Mouse (Mus musculus): ENCODE results near the gene Atxn1.

Atxn1 gene

DNA sequence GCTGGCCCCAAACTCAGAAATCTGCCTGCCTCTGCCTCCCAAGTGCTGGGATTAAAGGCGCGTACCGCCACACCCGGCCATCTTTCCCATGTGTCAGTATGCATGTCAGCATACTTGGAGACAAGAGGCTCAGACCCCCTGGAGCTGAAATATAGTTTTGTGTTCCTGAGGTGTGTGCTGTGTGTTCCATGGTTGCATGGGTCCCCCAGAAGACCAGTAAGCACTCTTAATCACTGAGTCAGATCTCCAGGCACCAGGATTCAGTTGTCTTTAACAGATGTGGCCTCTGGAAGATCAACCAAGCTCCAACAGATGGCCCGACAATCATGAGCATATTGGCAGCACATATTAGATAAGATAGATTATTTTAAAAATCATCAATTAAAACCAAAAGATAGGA, 62.4 kb downstream of the Atxn1 start:
- no peak for DNase-seq (ENCODE audit: low read depth, low spot score)

DNA sequence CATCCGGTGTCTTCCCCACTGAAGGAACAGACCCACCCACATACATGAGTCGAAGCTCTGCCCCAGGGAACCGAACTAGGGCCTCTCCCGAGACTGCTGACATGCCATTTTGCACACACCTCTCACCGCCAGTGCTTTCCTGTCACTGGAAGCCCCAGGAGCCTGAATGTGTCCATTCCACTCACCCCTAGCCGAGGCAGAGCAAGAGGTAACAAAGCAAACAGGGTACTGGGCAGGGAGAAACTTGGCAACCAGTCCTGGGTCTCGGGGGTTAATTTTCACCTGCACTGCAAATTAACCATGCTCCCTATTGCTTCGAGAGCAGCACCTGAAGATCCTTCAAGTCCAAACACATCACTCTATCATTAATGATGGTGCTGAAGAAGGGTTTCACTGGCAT, 64.0 kb downstream of the Atxn1 start:
- DNase-seq (ENCODE audit: low read depth, low spot score) = no peak

DNA sequence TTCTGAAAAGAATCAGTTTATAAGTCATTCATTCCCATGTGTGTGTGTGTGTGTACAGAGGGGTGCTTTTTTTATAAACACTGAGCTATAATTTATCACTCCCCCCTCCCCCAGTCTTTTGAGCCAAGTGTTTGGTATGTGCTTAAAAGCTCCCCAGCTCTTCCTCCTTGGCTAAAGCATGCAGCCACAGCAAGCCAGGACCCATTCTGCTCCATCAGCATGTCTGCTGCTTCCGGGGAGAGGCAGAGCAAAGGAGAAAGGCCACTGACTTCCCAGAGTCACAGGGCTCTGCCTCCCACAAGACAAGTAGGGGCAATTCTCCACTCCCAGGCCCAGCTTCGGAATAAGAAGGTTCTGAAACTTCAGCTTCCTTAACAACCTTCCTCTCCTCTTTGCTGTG, 67.2 kb downstream of the Atxn1 start:
- no peak for DNase-seq (ENCODE audit: low read depth, low spot score)

DNA sequence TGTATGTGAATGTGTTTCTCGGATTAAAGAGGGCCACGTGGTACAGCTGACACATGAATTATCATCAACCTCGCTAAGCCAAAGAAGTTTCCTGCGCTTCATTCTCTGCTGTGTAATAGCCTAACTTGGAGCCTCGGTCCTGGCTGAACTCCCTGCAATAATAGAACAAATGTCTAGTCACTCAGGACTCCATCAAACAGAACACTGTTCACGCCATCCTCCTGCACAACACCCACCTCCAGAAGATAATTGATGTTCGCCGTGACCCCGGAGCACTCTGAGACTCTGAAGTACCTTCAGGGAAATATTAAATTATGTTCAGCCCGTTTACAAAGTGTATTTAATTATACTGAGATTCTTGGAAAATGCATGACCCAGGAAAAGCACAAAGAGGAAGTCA, 70.0 kb downstream of the Atxn1 start:
- DNase-seq (ENCODE audit: low read depth, low spot score) = no peak

DNA sequence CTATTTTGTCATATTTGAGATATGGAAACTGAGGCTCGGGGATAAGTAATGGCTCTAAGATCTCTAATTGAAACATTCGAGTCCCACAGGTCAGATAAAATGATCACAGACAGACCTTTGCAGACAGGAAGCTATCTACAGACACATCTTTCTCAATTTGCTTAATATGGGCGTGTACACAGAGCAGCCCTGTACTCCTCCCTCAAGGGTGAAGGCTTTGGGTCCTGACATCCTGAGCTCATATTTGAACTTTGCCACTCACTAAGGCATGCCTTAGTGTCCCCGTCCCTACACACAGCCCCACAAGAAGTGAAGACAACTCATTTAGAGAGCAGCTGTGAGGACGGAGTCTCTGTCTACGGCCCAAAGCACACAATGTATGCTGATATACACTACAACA, 70.6 kb downstream of the Atxn1 start:
- no peak for DNase-seq (ENCODE audit: low read depth, low spot score)

DNA sequence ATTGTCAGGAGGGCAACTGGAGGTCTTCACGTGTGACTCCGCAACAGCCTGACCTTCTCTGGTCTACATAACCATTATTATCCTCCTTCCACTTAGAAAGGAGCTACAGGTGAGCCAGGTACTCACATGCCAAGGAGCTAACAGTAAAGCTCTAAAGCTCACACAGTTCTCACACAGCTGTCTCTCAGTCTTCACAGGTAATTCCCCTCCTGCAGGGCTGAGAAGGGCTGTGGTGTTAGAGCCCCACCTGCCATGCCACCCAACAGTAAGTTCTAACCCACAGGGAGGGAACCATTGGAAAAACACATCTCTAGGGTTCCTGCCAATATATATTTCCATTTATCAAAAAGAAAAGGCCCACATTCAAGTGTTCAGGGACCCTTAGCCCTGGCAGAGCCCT, 73.7 kb downstream of the Atxn1 start:
- DNase-seq (ENCODE audit: low read depth, low spot score) = no peak

DNA sequence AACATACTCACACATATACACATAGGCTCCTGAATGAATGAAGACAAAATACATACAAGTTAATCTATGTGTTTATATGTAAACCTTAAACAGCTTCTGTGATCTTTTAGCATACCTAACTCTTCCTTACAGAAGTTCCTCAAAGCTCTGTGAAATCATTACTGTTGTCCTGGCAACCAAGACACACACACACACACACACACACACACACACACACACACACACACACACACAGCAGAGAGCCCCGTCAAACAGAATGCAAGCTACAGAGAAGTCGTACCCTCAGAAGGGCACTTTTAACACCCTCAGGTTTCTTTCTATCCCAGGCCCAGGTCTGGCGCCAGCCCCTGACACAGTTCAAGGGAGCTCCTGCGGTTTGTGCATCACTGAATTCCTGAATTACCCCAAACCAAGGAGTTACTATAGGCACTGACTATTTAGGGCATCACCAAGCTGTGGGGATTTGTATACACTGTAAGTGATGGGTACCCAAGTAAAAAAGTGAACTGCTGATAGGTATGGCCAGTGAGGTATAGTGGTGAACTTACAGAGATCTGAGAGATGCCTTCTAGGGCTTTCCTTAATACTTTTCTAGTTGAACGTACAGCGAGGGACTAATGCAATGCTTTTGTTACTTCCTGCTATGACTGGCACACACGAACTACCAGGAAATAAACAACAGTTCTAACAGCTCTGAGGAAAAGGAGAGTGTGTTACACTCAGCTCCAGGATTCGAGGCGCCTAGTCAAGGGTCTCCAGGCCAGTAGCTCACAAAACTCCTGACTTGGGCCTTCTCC, 75.7 kb downstream of the Atxn1 start:
- DNase-seq (ENCODE audit: low read depth, low spot score) = no peak

DNA sequence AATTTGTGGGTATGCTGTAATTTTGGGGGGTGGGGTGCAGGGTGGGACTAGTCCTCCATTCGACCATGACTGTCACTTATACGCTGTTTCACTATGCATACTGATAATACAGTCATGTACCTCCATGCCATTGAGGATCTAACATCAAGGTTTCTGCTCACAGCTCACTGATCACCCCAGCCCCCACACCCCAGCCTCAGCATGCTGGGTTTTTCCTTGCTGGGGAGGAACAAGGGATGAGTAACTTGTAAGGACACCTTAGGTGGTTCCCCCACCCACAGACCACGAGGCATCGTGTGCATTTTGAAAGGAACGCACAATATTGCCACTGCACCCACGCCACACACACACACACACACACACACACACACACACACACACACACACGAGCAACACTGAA, 79.9 kb downstream of the Atxn1 start:
- DNase-seq (ENCODE audit: low read depth, low spot score) = peak; percentile 25

DNA sequence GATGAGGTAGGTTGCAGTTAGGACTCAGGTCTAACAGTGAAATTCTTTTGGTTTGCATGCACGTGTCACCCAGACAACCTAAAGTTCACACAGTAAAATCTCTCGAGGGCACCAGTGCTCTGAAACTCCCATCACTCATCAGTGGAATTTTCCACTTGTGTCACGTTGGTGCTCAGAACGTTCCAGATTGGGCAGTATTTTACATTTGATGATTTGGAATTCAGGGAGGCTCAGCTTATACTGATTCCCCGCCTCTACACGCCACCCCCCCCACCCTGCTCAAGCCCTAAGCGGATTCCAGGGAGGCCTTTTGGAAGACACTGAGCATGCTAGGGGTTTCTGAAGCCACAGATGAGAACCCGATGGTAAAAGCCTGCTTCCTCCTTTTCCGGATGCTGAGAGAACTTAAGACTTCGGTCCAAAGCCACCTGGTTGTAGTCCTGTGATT, 81.0 kb downstream of the Atxn1 start:
- no peak for DNase-seq (ENCODE audit: low read depth, low spot score)

DNA sequence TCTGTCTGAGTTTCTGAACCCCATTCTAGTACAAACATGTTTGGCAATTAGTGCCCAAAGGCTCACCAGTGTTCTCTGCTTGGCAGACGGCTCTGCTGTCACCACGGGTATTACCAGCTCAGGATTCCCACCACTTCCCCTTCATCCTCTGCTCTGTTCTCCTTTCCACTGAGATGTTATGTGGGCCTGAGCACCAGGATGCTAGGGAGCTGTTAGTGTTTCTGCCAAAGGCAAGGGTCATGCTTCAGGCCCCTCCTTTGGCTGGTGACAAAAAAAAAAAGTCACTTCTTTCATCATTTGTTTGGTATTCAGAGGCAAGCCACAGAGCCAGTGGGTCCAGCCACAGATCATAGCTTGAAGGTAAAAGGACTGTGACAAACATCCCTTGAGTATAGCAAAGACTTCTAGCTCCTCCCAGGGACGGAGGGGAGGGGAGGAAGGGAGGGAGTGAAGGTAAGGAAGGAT, 81.8 kb downstream of the Atxn1 start:
- no peak for DNase-seq (ENCODE audit: low read depth, low spot score)

DNA sequence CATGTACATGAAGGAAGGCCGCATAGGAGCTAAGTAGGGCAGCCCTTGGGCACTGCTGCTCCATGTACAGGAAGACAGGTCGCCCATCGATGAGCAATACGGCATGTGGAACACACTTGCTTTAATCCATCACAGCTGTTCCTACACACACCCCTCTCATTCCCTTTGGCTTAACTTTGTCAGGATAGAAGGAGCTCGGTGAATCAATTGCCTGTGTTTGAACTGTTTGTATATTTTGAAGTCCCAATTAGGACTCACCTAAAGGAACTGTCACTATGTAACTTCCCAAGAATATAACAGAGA, 84.3 kb downstream of the Atxn1 start:
- DNase-seq (ENCODE audit: low read depth, low spot score) = no peak

DNA sequence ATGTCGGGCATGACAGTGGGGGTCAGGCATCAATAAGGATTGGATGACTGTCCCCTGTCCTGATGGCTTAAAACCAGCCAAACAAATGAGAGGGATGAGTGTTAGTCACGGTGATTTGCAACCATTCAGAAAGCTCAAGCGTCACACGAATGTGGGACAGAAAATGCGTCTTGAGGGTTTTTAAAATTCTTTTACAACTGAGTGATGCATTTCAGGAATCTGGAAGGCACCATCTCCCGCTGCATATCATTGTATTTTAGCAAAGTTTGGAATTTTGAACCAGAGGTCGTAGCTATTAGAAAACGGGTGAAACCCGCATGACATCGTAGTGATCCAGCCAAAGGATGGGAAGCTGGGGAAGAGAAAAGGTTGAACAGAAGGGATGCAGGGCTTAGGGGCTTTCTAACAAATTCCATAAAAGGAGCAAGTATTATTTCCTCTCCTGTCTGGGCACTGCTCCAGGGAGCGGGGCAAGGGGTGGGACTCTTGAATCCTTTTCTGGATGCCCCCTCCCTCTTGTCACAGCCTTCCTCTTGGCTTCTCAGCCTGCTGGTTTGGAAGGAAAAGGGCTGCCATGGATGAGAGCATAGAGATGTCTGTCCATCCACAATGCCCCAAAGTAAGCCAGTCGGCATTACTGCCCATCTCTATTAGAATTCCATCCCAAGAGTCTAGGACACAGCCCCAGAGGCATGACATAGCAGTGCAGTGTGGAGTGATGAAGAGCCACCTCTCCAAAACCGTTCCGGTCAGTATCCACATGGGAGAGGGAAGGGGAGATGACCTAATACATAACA, 84.9 kb downstream of the Atxn1 start:
- DNase-seq (ENCODE audit: low read depth, low spot score) = no peak

DNA sequence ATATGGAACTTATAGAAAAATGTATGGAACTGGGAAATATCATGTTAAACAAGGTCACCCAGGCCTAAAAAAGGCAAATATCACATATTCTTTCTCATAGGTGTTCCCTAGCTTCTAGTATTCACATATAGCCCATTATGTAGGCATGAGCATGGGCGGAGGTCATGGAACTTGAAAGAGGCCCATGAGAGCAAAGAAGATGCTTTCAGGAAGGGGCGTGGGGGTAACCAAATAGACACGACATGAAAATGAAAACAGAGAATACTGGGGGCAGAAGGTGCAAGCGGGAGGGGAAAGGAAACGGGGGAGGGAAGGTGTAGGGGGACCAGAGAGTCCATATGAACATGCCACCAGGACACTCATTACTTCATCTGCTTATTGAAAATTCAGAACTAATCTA, 87.9 kb downstream of the Atxn1 start:
- DNase-seq (ENCODE audit: low read depth, low spot score) = no peak

DNA sequence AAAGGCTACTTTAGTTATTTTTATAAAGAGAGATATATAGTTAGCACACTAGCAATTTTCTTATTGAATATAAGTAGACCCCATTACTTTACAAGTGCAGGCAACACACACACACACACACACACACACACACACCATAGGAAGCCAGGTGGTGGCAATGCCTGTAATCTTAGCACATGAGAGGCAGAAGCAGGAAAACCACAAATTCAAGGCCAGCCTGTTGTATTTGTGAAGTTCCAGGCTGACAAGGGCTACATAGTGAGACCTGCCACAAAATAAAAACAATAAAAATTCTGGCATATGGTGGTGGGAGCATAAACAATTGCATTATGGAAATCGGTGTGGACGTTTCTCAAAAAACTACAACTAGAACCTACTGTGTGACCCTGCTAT, 88.4 kb downstream of the Atxn1 start:
- DNase-seq (ENCODE audit: low read depth, low spot score) = no peak

DNA sequence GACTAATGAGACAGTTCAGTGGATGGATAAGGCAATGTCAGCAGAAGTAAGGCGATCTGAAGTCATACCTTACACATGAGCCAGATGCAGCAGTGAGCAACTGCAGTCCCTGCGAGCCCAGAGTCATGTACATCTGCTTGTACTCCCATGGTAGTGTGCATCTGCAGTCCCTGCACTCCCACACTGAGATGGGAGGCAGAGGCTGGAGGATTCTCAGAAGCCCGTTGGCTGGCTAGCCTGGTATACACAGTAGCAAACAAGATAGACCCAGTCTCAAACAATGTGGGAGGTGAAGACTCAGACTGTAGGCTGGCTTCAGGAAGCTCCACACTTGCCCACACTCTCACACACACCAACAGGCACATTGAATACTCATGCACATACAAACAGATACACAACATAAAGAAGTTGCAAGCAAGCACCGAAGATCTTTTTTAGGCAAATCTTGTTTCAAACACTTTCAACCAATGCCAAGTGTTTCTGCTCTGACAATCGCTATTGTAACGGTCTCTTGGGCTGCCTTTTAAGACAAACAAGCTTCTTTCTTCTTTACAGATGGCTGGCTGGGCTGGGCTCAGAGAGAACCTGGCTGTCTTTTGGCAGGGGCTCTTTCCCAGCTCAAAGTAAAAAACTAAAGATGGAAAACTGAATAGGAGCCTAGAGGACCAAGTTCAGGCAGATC, 89.0 kb downstream of the Atxn1 start:
- DNase-seq (ENCODE audit: low read depth, low spot score) = no peak

DNA sequence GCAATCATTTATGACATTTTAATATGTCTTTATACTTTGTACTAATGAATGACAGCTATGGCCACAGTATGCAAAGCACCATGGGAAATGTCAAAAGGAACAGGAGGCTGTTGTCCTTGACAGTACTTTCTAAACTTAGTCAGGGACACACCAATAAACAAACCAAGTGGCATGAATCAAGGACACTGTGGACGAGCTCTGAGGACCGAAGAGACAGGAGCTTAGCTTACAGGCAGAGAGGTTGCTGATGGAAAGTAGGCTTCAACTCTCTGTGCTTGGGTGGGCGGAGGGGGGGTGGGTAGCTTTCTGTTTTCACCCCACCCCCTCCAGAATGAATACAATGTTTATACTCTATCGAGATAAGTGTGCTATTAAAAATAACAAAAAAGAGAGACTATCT, 90.6 kb downstream of the Atxn1 start:
- no peak for DNase-seq (ENCODE audit: low read depth, low spot score)

DNA sequence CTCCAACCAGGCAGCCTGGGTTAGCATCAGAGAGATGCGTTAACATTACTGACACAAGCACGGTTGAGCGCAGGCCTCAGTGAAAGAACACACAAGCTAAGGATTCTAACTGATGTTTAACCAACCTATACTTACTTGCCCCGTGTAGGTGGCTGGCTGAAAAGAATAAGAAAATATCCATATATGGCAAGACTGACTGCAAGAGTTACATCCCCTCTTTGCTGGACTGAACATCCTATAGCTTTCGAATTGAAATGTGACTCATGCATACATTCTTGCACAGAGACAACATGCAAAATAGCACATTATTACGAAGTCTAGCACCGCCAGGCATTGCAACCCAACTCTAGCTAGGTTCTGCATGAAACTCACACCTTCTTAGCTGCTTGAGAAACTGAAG, 91.8 kb downstream of the Atxn1 start:
- no peak for DNase-seq (ENCODE audit: low read depth, low spot score)

DNA sequence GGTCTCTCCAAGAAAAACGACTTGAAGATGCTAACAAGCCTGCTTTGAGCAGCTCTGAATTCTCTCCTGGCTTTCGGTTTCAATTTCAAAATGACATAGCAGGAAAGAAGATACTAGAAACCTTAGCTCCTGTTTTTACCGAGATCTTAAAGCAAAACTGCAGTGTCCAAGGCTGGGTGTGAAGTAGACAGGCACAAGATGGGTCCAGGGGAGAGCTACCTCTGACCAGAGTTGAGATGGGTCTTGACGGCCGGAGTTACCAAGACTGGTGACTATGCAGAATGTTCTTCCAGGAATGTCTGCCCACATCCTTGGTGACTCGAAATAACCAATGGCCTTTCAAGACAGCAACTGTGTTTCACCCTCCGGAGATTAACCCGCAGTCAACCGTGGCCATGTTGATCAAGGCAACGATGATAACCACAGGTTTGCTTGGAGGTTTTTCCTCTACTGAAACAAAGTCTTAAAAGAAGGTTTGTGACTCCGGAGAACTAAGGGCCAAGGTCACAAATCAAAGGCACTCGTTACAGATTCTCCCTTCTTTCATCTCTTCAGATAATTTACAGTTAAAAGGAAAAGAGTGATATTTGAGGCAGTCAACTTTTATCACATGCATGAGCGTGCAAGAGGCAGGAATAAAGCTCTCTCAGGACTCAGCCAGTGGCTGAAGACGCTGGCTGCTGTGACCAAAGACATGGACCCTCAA, 92.6 kb downstream of the Atxn1 start:
- DNase-seq (ENCODE audit: low read depth, low spot score) = no peak

DNA sequence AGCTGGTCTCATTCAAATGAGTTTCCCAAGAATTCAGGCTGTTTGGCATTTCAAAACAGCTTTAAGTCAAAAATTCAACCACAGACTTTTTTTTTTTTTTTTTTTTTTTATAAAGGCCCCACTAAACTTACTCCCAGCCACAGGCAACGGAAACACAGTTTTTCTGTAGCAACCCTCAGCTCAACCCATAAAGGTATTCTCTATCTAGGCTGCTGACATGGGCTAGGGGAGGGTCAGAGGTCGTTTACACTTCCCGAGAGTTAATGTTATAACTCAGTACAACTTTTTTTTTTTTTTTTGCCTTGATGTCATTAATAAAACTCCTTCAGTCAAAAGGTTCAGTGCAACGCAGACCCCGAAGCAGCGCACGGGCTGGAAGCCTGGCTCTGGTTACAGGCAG, 93.3 kb downstream of the Atxn1 start:
- no peak for DNase-seq (ENCODE audit: low read depth, low spot score)

DNA sequence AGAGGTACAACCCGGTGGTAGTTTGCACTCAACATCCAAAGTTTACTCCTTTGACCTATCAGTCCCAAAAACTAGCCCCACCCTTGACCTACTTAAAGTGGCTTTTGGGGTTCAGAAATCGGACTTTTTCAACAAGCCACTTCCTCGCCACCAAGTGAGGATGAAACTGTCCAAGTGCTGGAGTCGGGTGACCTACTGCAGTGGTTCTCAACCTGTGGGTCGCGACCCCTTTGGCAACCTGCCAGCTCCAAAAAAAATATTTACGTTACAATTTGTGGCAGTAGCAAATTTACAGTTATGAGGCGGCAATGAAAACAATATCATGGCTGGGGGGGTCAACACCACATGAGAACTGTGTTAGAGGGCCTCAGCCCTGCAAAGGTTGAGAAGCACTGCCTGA, 95.9 kb downstream of the Atxn1 start:
- no peak for DNase-seq (ENCODE audit: low read depth, low spot score)

DNA sequence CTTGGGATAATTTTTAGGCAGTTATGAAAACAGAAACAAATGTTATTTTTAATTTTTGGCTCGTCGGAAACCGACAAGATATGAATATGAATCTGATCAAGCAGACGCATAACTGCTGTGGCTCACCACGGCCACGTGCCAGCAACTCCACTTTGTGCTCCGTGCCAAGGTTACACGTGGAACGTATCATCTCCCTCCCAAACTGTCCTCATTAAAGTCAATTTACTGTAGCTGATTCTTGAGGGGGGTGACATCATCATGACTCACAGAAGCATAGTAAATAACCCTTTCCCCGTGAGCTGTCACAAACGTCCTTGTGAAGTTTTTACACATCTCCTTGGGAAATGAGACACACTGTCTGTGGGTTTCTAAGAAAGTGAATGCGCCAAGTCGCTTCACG, 97.5 kb downstream of the Atxn1 start:
- no peak for DNase-seq (ENCODE audit: low read depth, low spot score)

DNA sequence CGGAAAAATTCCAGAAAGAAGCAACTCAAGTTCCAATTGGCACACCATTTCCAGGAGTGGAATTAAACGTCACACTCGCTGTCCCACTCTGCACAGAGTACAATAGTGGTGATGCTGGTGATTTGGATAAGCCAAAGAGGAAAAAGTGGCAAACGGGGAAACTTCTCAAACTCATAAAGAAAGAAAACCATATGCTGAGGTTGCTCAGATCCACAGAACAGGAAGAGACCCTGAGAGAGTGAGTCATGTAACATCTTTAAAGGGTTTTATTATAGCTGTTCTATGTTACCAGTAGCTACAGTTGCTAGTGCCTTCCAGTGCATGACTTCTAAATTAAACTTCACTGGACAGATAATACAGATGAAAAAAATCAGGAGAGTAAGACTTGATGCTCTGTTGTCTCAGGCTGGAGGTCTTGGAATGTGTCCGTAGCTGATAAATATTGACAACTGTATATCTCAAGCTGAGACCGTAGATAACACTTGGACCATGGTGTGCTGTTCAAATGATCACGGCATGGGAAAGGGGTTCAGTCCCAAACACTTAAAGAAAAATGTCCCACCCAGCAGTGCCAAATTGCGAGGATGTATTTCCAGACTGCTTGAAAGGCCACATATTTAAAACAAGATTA, 98.1 kb downstream of the Atxn1 start:
- DNase-seq (ENCODE audit: low read depth, low spot score) = no peak
